Mouse (Mus musculus) intestine, embryonic 16.5 days (tissue): ENCODE results near the gene Zkscan3. TPM values are rescaled to one million over a fixed set of nuclear protein-coding genes. Genes with fewer than 3 reads are reported as not detected.
"Not testable (repeated sequence)": the region's sequence is repeated elsewhere in the genome, so short reads cannot be mapped to it uniquely, and the experiment has no call there.

ENCODE experiments used
- ATAC-seq: fragments of 200-750 bp; cut with Nextera tagmentation; 2 replicates; pipeline ENCODE4 v1.8.0; 2017; ENCODE audit warnings: moderate TSS enrichment, moderate library complexity
- H3K27ac ChIP-seq: fragments of 300-500 bp; sonication (generic); 2 replicates; pipeline ENCODE4 v1.5.1; 2014; ENCODE audit warnings: mild to moderate bottlenecking, low read length
- H3K27me3 ChIP-seq: fragments of 300-500 bp; sonication (generic); replicated peaks from 2 replicates; pipeline ENCODE4 v1.6.1; 2014; ENCODE audit warnings: low read length, control low read depth, mixed read lengths; ENCODE audit not compliant: control insufficient read depth, insufficient read depth
- H3K36me3 ChIP-seq: fragments of 300-500 bp; sonication (generic); 2 replicates; pipeline ENCODE4 v1.6.1; 2014; ENCODE audit warnings: low read length, control low read depth; ENCODE audit not compliant: control insufficient read depth, insufficient read depth
- H3K4me1 ChIP-seq: fragments of 300-500 bp; sonication (generic); 2 replicates; pipeline ENCODE4 v1.6.1; 2014; ENCODE audit warnings: low read length, control low read depth, mixed read lengths; ENCODE audit not compliant: control insufficient read depth, insufficient read depth
- H3K4me2 ChIP-seq: fragments of 300-500 bp; sonication (generic); 2 replicates; pipeline ENCODE4 v1.6.1; 2014; ENCODE audit warnings: low read depth, low read length, control low read depth
- H3K4me3 ChIP-seq: fragments of 300-500 bp; sonication (generic); 2 replicates; pipeline ENCODE4 v1.5.1; 2014; ENCODE audit warnings: mild to moderate bottlenecking, low read length
- H3K9ac ChIP-seq: fragments of 300-500 bp; sonication (generic); 2 replicates; pipeline ENCODE4 v1.6.1; 2014; ENCODE audit warnings: low read depth, low read length
- H3K9me3 ChIP-seq: fragments of 300-500 bp; sonication (generic); 2 replicates; pipeline ENCODE4 v1.6.1; 2016; ENCODE audit warnings: low read length, control low read depth; ENCODE audit not compliant: control insufficient read depth
- WGBS: fragments of 180-500 bp; shearing (Covaris S2); extraction: QIAGEN DNeasy Blood & Tissue Kit; methylation state at CpG from one replicate; pipeline ENCODE4 v1.1.7; 2014; 5-methylcytosine and 5-hydroxymethylcytosine counted together
- polyA plus RNA-seq: library from polyadenylated mRNA; unstranded; fragments of >200 nt; fragmentation: Nextera tagmentation; extraction: Ambion mirVana; gene quantifications from 2 replicates; pipeline ENCODE4 v1.2.1, GENCODE M21; 2015

The Zkscan3 gene
- polyA plus RNA-seq, 1 experiment from 2014 or later, result 64.5 TPM

DNA sequence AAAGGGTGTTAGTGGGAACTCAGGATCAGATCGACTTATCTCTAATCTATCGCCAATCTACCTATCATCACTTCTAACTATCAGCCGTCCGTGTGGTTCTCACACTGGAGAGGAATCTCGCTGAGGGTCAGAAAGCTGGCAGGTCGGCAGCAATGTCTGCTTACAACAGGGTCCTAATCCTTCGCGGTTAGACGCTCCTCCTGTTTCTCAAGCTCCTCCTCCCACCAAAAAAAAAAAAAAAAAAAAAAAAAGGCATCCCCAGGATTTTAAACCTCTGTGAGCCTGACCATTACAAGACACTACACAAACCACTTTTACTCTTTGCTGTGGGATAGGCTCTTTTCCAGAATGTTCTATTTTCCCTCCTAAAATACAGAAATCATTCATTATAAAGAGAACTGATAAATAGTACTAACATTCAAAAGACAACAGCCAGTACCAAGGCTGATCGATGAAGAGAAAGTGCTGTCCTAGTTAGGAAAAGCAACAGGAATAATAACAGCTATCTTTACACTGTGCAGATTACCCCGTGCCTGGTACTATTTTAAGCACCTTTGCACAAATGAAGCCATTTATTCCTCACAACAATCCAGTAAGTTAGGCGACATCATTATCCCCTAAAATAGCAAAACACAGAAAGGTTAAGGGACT, 794 bp downstream of the Zkscan3 start:
- no peaks in the 10 kb centered on the region for H3K27me3 ChIP-seq
- ATAC-seq, result peak; percentile 48
- H3K4me2 ChIP-seq, result peak overlapping the region; percentile 72
- peak overlapping the region; percentile 74 for H3K27ac ChIP-seq
- H3K9ac ChIP-seq, result peak overlapping the region; percentile 89
- peak overlapping the region; percentile 77 for H3K4me3 ChIP-seq
- no peaks in the 10 kb centered on the region for H3K36me3 ChIP-seq
- peaks cover 8% of the 10 kb centered on the region; the same call in 1 of the 2 replicates for H3K4me1 ChIP-seq
- H3K9me3 ChIP-seq, result no peaks in the 10 kb centered on the region
- WGBS, result 10% methylated on average over 12 of the region's 12 CpGs

DNA sequence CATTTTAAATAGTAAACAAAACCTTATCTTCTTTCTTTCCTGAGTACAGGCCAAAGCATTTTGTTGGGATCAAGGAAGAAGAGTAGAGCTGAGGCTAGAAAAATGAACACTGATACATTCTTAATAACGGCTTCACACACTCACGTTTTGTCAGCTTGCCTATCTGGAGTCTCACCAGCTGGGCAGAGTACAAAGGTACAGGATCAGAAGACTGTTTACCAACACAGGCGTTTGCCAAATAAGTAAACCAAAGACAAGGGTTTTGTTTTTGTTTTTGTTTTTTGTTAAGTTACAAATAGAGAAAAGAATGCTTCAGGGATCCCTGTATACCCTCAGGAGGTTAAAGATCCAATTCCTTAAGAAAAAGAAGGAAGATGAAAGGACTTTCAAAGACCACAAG, 1.4 kb downstream of the Zkscan3 start:
- Histone ChIP-seq H3K9ac (peak overlapping the region; percentile 50; the same call in 1 of the 2 replicates), H3K4me3 (peak overlapping the region; percentile 77)
- WGBS, result 64% methylated on average over 3 of the region's 3 CpGs

DNA sequence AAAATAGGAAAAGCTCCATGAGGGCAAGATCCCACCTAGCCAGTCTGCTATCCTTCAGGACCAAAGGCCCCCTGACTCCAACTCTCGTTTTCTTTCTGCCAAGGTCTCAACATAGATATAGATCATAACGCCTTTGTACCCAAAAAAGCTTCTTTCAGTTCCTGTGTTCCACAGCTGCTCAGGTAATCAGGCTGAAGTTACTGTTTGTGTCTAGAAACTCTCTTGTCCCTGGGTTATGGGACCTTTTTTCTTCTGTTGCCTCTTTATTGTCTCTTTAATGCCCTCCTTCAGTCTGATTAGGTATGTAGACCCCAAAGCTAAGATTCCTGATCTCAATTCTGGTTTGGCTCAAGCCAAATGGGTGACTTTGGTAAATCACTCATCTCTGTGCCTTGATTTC, 5.1 kb downstream of the Zkscan3 start:
- H3K36me3 ChIP-seq, result peaks cover 18% of the 10 kb centered on the region
- 84% methylated on average over 2 of the region's 2 CpGs for WGBS
- H3K9me3 ChIP-seq, result no peaks in the 10 kb centered on the region

More for the DNA sequence above, 1.4 kb downstream of the Zkscan3 start:
- H3K4me2 ChIP-seq, result peak overlapping the region; percentile 72
- peaks cover 8% of the 10 kb centered on the region; the same call in 1 of the 2 replicates for H3K4me1 ChIP-seq
- H3K27me3 ChIP-seq, result no peaks in the 10 kb centered on the region
- H3K27ac ChIP-seq, result no peak overlapping the region
- ATAC-seq, result no peak
- H3K36me3 ChIP-seq, result no peaks in the 10 kb centered on the region
- no peaks in the 10 kb centered on the region for H3K9me3 ChIP-seq

DNA sequence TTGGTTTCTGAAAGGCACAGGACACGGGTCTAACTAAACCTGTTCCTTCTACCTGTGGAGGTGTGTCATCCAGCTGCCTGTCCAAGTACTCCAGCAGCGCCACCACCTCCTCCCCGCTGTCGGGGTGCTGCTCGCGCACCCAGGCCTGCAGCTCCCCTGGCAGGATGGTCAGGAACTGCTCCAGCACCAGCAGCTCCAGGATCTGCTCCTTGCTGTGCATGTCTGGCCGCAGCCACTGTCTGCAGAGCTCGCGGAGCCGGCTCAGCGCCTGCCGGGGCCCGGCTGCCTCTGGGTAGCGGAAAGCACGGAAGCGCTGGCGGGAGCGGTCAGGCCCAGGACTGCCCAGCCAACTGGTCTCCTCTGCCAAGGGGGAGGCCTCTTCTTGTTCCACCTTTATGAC, 6.5 kb downstream of the Zkscan3 start:
- WGBS, result 92% methylated on average over 18 of the region's 18 CpGs
- ATAC-seq, result peak; percentile 60
- H3K4me1 ChIP-seq, H3K4me3 ChIP-seq, H3K27ac ChIP-seq, H3K9me3 ChIP-seq, H3K9ac ChIP-seq, H3K27me3 ChIP-seq, H3K4me2 ChIP-seq: not testable (repeated sequence)
- H3K36me3 ChIP-seq, result peaks cover 28% of the 10 kb centered on the region

More for the DNA sequence above, 5.1 kb downstream of the Zkscan3 start:
- H3K27ac ChIP-seq, result no peak overlapping the region
- peaks cover 8% of the 10 kb centered on the region; the same call in 1 of the 2 replicates for H3K4me1 ChIP-seq
- H3K4me2 ChIP-seq, result no peak overlapping the region
- H3K4me3 ChIP-seq, result no peak overlapping the region
- no peaks in the 10 kb centered on the region for H3K27me3 ChIP-seq
- no peak overlapping the region for H3K9ac ChIP-seq
- ATAC-seq, result no peak

DNA sequence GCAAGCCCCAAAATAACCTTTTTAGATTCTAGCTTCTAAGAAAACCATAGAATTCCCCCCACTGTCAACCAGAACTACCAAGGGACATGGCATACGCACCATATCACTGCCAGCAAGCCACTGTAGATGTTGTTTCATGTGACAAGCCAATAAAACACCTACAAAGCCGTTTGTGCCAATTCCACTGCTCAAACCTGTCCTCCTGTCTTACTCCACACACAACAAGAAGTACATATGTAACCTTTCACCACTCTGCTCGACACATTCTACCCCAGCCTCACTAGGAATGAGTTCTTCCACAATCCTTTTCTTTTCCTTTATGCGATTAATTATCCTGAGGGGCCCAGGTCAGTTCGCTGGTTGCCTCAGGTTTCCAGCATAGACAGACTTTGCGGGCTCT, 6.9 kb downstream of the Zkscan3 start:
- Histone ChIP-seq H3K4me1 (no peaks in the 10 kb centered on the region), H3K4me2 (no peak overlapping the region), H3K27ac (no peak overlapping the region), H3K4me3 (no peak overlapping the region), H3K36me3 (peaks cover 32% of the 10 kb centered on the region), H3K9me3 (no peaks in the 10 kb centered on the region), H3K9ac (no peak overlapping the region), H3K27me3 (no peaks in the 10 kb centered on the region)
- no peak for ATAC-seq
- 90% methylated on average over 6 of the region's 6 CpGs for WGBS

DNA sequence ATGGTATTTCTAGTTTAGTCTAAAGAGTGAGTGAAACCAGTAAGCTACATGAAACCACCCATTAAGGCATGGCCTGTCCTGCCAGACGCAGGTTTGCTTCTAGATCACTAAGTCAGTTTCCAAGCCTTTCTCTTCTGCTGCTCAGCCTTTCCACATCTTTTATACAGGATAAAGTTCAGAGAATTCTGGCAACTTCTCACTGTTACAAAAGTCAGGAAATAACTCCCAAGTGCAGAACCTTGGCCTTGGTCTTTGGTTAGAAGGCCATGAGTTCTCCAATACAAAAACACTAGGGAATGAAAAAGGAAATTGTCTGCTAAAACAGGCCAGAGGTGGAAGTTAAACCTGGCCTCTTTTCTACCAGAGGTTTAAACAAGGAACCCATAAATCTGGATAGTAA, 7.3 kb downstream of the Zkscan3 start:
- no peak for ATAC-seq
- Histone ChIP-seq H3K27me3 (no peaks in the 10 kb centered on the region), H3K4me1 (no peaks in the 10 kb centered on the region), H3K9ac (no peak overlapping the region), H3K27ac (no peak overlapping the region), H3K4me2 (no peak overlapping the region), H3K9me3 (no peaks in the 10 kb centered on the region), H3K4me3 (no peak overlapping the region), H3K36me3 (peaks cover 36% of the 10 kb centered on the region)
- 93% methylated on average over 1 of the region's 1 CpGs for WGBS

DNA sequence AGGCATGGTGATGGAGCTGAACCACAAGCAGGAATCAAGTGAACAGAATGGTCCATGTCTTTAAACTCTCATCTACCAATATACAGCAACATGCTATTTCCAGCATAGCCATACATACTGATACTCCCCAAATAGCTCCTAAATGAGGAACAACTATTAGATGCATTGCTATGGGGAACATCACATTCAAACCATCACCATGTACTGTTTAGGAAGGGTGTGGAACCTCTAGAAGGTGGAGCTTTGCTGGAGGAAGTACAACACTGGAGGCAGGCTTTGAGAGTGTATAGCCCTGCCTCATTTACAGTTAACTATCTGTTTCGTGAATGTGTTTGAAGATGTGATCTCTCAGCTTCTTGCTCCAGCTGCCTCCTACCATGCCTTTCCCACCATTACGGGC, 24.8 kb downstream of the Zkscan3 start:
- no peak for ATAC-seq
- H3K4me3 ChIP-seq, result no peak overlapping the region
- no peak overlapping the region for H3K9ac ChIP-seq
- no peaks in the 10 kb centered on the region for H3K36me3 ChIP-seq
- no peaks in the 10 kb centered on the region for H3K9me3 ChIP-seq
- no peaks in the 10 kb centered on the region for H3K4me1 ChIP-seq
- no peaks in the 10 kb centered on the region for H3K27me3 ChIP-seq
- H3K4me2 ChIP-seq, result no peak overlapping the region
- no peak overlapping the region for H3K27ac ChIP-seq
- WGBS, result 86% methylated on average over 2 of the region's 2 CpGs

DNA sequence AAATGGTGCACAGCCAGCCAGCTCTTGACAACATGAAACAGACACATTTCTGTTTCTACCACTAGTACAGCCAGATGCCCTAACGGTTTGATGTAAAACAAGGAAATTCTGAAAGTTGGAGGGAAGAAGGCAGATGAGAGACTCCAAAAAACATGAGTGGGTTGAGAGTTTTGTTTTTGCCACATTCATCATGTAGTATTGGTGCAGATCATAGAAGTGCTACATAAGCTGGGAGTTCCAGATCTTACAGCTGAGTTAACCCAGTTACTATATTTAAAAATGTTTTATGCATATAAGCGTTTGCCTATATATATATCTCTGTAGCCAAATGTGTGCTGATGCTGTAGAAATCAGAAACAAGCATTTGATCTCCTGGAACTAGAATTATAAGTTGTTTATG, 29.9 kb downstream of the Zkscan3 start:
- ATAC-seq, result no peak

DNA sequence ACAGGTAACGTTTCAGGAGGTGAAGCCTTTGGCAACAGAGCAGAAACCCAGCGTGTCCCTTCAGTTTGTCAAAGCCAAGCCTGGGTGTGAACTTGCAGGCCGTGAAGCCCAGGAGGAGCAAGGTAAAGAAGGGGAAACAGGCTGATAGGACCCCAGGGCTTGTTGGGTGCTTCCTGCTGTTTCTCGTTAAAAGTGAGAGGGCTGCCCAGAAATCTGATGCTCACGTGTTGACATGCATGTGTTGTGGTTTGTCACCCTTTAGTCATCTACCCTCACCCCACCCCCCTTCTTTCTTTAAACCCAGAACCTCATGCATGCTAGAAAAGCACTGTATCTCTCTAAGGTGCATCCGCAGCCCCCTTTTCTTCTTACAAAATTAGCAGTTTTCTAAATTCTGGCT, 35.9 kb downstream of the Zkscan3 start:
- H3K9ac ChIP-seq, result no peak overlapping the region
- WGBS, result 76% methylated on average over 6 of the region's 6 CpGs
- peaks cover 17% of the 10 kb centered on the region; the same call in 1 of the 2 replicates for H3K36me3 ChIP-seq
- H3K9me3 ChIP-seq, result no peaks in the 10 kb centered on the region
- no peak overlapping the region for H3K27ac ChIP-seq
- peaks cover 12% of the 10 kb centered on the region for H3K4me1 ChIP-seq
- no peak overlapping the region for H3K4me3 ChIP-seq
- no peak overlapping the region for H3K4me2 ChIP-seq
- no peaks in the 10 kb centered on the region for H3K27me3 ChIP-seq
- no peak for ATAC-seq

More for the DNA sequence above, 29.9 kb downstream of the Zkscan3 start:
- 90% methylated on average over 2 of the region's 2 CpGs for WGBS
- no peak overlapping the region for H3K9ac ChIP-seq
- H3K36me3 ChIP-seq, result peaks cover 17% of the 10 kb centered on the region; the same call in 1 of the 2 replicates
- no peaks in the 10 kb centered on the region for H3K4me1 ChIP-seq
- no peaks in the 10 kb centered on the region for H3K27me3 ChIP-seq
- no peak overlapping the region for H3K27ac ChIP-seq
- no peak overlapping the region for H3K4me2 ChIP-seq
- no peaks in the 10 kb centered on the region for H3K9me3 ChIP-seq
- H3K4me3 ChIP-seq, result no peak overlapping the region

DNA sequence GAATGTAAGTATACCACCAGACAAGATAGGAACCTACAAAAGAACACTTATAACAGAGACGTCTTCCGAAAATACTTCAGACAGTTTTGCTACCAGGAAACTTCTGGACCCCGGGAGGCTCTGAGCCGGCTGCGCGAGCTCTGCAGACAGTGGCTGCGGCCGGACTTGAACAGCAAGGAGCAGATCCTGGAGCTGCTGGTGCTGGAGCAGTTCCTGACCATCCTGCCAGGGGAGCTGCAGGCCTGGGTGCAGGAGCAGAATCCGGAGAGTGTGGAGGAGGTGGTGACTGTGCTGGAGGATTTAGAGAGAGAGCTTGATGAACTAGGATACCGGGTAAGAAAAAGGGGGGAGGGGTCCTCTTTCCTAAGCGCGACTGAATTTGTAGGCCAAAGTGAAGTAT, 38.8 kb downstream of the Zkscan3 start:
- no peak overlapping the region for H3K27ac ChIP-seq
- 57% methylated on average over 12 of the region's 12 CpGs for WGBS
- H3K9me3 ChIP-seq, result no peaks in the 10 kb centered on the region
- no peak for ATAC-seq
- peak overlapping the region; percentile 69 for H3K4me2 ChIP-seq
- peak overlapping the region; percentile 93 for H3K4me3 ChIP-seq
- H3K9ac ChIP-seq, result peak overlapping the region; percentile 41
- peaks cover 12% of the 10 kb centered on the region for H3K4me1 ChIP-seq
- no peaks in the 10 kb centered on the region for H3K27me3 ChIP-seq
- H3K36me3 ChIP-seq, result peaks cover 4% of the 10 kb centered on the region; the same call in 1 of the 2 replicates
